Mouse (Mus musculus) kidney, adult 8-10 months (tissue): ENCODE results near the gene Il34.
A peak's percentile ranks its signal among the peaks of the same experiment; 100 is the strongest.

Experiments used
- DNase-seq, 2 experiments: peaks; one replicate each; pipeline ENCODE4 v3.0.0; 2022

Il34 gene

DNA sequence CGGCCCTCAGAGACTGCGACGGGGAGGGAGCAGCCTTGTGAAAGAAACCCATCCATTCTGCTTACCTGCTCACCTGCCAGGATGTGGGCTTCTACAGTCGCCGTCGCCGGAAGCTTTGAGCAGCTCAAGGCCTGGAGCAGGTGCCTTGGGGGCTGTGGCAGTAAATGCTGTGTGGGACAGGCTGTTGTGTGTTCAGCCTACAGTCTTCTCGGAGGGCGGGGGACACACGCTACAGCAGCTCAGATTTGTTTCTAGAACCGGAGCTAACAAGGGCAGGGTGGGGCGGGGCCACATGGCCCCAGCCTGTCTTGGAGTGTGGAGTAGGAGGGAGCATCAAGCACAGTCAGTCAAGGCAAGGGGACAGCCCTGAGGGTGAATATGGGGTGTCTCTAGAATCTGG is at the start of gene Il34:
Il34 (minus strand) TSS at position 256 of the 400 bp plus-strand sequence.
- no peak for DNase-seq

DNA sequence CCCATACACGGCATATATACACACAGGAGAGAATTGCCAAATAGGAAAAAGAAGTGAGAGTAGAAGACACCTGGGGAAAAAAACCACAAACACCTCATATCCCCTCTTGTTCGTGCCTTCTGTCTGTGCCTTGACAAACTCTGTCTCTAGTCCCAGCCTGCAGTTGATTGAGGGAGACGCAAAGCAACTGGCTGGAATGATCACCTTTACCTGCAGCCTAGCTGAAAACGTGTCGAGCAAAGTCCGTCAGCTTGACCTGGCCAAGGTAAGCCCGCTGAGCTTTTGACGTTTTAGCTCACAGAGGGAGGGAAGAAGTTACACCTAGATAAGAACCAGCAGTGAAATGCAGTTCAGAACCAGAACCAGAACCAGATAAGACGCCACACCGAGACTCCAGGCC is 45.5 kb upstream of the Il34 start:
- no peak for DNase-seq

DNA sequence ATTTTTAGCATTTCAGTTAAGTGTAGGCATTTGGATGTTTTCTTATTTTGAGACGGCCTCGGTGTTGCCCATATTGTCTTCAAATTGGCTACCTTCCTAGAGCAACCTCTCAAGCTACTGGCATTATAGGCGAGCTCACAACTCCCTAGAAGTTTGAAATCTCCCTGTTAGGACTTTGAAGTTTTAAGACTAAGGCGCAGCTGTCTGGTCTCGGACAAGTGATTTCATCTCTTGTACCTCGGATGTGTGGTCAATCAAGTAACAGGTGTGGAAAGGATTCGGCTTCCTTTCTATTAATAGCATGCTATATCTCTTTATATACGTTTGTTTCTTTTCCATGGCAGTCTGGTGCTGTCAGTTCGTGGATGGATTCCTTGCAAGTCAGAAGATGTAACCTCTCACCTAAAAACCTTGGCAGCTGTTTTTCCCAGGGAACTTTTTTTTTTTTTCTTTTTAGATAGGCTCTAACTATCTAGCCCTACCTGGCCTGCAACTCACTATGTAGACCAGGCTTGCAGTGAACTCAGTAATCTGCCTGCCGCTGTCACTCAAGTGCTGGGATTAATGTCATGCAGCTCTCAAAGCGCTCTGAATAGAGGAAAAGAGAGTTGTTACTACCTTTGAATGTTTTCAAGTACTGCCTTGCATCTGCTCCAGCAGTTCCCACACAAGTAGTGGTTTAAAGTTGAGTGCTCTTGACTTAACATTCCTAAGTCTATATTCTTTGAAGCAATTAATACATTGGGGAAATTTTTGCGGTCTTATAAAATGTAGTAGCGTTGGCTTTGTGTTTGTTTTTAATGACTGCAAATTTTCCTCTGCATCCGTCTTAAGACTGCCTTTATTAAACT is 42.1 kb upstream of the Il34 start:
- DNase-seq = no peak

DNA sequence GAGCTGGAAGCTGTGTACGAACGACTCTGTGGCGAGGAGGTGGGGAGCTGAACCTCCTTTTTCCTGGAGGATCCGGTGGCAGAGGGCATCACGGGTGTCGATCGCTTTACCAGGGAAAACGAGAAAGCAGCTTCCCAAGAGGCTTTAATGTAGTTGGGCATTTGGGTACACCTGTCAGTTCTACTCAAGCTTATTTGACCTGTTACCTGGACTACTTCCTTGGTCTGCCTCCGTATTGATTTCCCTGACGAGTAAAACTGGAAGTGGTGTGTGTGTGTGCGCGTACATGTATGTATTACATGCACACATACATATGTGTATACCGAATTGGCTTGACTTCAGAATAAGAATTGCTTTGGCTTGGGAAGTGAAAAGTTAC is 41.4 kb upstream of the Il34 start:
- DNase-seq = no peak

DNA sequence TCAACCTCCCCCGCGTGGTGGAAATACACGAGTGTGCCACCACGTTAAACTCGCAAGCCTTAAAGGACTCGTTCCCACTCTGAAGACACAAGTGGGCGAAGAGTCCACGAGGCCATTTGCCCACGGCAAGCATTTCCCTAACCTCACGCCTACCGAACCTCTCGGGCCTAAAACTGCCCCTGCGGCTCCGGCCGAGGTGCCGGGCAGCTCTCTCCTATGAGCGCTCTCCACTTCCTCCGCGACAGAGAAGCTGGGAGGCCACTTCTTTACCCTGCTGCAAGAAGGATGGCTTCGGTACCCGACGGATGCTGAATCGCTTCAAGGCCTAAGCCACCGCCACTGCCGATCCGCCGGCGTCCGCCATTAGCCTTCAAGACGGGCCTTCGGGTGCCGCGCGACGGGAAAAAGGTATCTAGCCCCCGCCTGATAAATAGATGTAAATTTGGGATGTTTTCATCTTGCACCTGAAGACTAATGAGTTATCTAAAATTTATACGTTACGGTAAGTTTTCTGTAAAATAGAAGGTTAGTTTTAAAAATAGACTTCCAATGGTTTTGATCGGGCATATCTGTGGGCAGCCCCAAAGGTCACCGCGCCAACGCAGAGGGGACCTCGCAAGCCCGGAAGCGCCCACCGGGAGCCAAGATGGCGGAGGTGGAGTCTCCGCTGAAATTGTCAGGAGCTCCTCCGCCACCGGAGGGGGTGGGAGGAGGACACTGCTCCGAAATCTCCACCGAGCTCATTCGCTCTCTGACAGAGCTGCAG is 40.9 kb upstream of the Il34 start, which contains the start of the genes Cog4 and Sf3b3:
Cog4 (plus strand) TSS at position 196 of the 766 bp plus-strand sequence.
Sf3b3 (minus strand) TSS at position 383 of the 766 bp plus-strand sequence.
- DNase-seq = peak; percentile 80 to 83

DNA sequence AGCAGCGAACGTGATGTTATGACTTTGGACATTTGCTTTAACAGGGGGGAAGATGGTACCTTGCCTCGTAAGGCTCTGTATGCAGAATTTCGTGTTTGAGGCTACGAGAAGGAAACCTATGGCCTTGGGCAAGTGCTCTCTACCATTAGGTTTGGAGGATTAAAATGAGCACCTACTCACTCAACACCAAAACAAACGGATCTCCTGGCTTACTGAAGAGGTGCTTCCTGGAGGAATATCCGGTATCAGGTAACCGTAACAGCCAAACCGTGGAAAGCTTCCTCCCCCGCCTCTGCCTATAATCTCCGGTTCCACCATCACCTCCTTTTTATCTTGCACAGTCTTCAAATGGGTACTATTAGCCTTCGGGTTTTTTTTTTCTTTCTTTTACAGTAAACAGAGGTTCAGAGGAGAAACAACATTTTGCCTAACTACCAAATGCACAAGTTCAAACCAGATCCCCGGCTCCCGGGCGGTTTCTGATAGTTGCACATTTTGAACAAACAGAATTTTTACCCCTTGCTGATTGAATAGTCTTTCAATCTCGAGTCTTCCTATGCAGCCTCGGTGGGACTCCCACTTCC is 40.2 kb upstream of the Il34 start:
- no peak for DNase-seq

DNA sequence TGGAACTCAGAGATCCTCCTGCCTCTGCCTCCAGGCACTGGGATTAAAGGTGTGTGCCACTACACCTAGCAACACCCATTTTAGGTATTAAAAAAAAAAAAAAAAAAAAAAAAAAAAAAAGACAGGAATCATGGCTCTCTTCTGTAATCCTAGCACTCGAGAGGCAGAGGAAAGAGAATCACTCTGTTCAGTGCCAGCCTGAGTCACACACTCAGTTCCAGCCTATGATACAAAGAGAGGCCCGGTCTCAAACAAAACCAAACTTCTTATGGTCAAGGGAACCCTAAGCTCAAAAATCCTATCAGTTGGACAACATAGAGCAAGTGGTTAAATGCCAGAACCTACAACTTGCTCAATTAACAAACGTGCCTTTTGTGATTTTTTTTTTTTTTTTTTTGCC is 39.2 kb upstream of the Il34 start:
- no peak for DNase-seq

DNA sequence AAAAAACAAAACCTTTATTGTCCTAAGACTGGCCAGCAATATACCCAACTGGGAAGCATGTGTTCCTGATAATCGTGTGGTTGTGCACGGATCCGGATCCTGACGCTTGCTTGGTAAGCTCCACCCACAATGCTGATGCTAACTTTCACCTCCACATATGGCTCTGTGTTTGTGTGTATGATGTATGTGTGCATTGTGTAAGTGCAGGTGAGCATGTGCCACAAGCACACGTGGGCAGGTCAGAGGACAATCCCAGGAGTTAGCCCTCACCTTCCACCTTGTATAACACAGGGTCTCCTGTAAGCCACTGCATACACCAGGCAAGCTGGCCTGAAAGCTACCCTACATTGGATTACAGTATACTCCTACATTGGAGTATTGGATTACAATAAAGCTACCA is 37.5 kb upstream of the Il34 start:
- DNase-seq = no peak

DNA sequence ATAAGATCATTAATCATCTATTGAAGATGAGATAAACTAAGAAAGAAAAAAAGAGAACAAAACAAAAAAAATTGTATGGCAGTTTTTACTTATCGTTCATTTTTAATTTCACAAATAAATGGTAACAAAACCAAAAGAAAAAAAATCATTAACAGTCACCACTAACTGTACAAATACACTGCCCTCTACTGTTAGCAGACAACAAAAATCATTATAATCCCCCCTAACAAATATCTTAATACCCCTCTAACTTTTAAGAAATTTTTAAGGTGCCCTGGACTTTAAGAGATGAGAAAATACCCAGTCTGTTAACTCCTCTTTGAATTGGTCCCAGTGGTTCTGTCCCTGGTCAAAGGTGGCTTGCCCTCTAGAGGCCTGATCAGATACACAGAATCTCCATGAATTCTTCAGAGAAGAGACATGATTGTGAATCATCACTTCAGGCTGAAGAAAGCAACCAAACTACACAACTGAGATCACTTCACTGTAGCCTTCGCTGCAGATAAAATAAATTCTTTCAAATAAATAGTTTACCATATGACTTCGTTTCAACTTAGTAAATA is 36.4 kb upstream of the Il34 start:
- no peak for DNase-seq

DNA sequence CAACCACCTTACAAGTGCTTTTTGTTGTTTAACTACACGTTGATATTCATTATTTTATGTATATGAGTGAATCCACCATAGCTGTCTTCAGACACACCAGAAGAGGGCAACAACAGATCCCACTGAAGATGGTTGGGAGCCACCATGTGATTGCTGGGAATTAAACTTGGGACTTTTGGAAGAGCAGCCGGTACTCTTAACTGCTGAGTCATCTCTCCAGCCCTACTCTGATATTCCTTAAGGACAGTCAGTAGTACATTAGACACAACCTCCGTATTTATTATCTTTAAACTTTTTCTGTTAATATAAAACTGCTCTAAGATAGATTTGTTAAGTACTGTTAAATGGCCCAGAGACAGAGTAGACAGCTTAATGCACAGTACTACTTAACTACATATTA is 26.2 kb upstream of the Il34 start:
- DNase-seq = no peak

DNA sequence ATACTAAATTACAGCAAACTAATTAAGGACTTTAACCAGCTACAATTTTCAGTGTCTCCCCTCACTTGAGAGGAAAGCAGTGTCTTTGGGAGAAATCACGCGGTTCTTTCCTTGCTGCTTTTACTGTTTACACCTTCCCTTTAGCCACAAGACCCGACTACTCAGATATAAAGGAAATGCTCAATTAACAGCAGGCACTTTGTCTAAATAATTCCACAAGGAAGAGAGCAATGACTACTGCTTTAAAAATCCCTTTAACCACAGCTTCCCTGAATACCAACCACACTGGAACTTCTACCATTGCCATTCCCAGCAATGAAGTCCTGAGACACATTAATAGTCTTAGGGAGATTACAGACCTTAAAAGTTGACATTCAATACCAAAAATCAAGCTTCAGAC is 22.8 kb upstream of the Il34 start:
- DNase-seq = no peak

DNA sequence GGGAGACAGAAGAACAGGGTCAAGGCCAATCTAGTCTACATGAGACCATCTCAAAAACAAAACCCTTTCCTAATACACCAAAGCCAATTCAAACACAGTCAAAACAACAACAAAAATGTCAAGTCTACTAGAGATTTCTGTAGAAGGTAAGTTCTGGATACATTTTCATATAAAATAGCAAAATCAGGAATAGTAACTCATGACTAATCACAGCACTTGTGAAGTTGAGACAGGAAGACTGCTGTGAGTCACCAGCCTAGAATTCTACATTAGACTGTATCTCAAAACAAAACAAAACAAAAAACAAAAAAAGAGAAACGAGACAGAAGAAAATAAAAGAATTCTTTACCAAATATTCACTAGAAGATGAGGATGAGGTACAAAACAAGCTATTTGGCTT is 19.1 kb upstream of the Il34 start:
- DNase-seq = no peak

DNA sequence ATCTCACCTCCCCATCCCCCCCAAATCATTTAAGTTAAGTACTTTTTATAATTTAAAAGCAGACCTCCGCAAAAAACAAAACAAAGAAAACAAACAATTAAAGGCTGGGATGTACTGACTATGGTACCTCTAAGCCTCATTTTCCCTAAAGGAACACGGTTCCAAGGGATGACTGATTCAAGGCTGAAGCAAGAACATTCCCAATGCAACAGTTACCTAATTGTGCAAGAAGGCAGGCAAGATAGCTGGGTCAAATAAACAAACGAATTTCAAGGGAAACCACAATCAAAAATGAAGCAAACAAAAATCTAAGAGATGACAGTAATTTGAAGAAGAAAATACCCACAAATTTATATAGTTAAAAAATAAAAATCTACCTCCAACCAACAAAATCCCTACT is 16.2 kb upstream of the Il34 start:
- DNase-seq = no peak

DNA sequence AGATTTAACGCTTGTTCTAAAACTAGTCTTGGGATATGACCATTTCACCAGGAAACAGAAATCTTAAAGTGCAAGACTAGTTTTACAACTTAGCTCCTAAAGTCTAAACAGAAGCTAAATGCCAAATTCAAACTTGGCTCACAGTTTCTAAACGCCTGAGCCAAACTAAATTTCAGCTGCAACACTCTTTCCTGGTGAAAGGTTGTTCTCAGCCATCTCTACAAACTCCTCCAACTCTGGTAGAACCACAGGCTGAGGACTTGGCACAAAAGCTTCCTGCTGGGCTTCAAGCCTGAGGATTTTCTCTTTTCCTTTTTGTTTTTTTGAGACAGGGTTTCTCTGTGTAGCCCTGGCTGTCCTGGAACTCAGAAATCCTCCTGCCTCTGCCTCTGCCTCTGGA is 14.5 kb upstream of the Il34 start:
- DNase-seq = no peak

DNA sequence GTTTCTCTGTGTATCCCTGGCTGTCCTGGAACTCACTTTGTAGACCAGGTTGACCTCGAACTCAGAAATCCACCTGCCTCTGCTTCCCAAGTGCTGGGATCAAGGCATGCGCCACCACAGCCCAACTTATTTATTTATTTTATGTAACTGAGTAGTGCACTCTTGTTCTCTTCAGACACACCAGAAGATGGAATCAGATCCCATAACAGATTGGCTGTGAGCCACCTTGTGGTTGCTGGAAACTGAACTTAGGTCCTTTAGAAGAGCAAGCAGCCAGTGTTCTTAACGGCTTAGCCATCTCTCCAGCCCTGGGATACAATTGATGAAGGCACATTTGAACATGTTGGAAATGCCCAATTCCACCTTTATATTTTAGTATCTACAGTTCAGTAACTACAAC is 12.9 kb upstream of the Il34 start:
- DNase-seq = peak in 1 of 2 experiments; percentile 43

DNA sequence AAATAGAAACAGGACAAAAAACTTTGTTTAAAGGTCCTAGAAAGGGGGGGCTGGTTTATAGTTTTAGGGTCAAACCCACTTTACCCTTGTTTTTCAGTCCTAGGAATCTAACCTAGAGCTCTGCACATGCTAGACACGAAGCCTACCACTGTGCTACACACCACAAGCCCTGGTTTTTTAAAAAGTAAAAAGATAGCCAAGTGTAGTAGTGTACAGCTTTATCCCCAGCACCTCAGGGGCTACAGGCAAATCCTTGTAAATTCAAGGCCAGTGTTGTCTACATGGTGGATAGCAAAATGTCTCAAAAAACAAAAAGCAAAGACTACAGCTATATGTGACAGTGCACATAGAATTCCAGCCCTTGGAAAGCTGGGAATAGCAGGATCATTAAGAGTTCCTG is 11.3 kb upstream of the Il34 start:
- no peak for DNase-seq

DNA sequence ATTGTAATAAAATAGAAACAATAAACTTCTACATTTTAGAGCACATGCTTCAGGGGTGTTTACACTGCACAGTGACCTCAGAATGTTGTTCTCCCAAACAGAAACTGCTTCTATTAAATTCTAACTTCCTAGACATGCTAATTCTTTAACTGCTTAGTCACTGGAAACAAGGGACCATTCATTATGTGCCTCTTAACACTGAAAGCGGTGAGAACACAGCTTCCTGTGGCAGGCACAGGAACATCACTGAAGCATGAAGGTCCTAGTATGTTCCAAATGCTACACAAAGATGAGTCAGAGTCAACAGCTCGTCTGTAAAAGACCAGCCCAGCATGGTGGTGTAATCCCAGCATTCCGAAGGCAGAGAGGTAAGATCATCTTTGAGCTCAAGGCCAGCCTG is 9.6 kb upstream of the Il34 start:
- DNase-seq = no peak

DNA sequence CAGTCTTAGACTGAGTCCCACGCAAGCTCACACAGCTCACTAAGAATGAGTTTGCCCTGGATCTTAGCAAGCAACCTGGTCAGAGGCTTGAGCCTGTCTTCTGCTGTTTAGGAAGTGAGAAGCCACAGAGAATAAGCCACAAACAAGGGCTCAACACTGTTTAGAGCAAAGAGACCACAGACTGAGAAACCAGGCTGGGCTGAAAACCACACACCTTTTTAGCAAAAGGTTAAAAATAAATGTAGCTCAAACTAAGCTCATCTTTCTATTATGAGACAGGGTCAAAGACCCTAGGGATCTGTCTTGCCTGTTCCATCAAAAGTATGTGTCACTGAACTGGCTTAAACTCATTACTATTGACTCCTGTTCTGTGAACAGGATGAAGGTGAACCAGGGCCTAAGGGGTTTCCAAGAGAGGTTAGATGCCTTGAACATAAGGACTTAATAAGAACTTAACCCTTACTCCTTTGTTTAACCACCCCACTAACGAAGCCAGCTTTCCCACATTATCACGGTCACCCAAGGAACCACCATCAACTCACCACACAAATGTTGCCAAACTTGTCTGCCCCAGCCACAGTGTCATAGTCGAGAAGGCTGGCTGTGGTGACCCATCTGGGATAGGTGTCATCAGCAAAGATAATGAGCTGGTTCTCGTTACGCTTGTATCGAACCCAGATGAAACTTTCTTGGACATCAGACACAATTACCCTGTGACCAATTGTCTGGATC is 7.5 kb upstream of the Il34 start:
- DNase-seq = no peak

DNA sequence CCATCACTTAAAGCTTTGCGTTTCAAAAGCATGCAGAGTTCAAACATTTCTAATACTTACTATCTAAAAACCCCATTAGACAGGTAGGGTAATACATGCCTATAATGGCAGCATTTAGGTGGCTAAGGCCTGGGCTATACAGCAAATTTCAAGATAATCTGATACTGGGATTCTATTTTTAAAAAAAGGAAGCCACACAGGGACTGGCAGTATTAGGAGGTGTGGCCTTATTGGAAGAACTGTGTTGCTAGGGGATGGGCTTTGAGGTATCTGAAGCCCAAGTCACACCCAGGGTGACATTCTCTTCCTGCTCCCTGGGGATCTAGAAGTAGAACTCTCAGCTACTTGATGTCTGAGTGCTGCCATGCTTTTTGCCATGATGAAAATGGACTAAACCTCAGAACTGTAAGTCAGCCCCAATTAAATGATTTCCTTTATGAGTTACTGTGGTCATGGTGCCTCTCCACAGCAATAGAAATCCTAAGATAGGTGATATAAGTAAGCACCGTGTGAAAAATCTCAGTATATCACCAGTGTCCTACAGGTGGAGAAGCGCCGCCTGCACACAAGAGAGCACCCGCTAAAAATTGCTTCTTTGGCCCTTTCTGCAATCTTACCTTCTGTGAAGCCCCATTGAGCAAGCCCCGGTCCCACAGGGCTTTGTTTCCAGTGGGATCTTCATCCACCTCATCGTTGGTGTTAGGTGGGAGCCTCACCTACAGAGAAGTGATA is 6.8 kb upstream of the Il34 start:
- no peak for DNase-seq

DNA sequence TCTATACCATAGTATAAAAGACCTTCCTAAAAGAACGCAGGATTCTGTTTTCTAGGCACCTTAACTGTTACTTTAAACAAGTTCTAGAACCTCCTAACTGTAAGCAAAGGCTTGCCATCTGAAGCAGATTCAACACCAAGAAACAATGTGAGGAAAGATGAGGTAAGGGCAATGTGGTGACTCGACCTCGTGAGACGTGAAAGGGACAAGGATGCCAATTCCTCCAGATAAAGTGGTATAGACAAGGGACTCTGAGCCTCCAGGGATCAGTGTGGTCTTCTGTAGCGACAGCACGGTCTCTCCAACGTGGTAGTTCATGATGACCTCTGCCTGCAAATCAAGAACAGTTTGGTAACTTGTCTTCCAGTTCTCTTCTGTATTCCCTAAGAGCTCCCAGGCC is 6.1 kb upstream of the Il34 start:
- no peak for DNase-seq

DNA sequence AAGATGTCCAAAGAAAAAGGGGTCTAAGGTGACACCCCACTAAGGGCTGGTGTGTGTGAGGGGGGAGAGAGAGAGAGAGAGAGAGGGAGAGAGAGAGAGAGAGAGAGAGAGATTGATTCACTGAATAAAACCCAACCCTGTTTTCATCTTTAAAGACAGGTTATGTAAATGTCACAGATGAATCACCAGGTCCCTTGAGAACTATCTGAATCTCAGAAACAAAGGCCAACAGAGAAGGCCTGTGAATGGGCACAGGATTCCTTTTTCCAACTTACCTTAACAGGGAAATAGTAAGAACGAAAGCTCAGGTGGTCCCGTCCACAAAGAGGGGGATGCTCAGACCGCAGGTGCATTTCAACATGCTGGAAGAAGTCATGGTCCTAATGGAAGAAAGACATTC is 5.4 kb upstream of the Il34 start:
- DNase-seq = no peak

DNA sequence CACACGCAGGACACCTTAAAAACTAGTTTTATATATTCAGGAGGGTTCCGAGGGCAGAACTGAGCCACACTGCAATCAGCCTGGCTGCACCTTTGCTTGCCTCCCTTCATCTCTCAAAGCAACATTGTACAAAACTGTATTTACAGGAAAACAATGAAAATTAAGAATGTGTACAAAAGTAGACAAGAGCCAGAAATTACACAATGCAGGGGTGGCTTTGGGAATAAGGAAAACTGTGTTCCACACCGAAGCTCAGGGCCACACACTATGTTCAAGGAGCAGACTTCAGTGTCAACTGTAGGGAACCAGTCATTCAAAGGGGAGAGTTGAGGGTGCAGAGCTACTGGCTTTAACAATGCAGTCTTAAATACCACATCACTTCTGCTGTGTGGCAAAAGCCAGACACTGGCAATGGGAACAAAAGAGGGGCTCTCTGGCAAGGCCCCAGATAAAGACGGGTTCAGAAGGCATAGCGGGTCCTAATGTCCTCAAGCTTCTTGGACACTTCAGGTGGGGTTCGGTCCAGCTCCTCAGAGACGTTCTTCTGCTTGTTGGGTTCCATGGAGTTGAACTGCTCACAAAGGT is 4.8 kb upstream of the Il34 start:
- no peak for DNase-seq
